Mouse (Mus musculus) heart, embryonic 10.5 days (tissue): ENCODE results near the gene Olfr1391. TPM values are rescaled to one million over a fixed set of nuclear protein-coding genes. Genes with fewer than 3 reads are reported as not detected.

Experiments
- polyA plus RNA-seq: library from polyadenylated mRNA; unstranded; fragments of >200 nt; fragmentation: Nextera tagmentation; extraction: Ambion mirVana; gene quantifications from 2 replicates; pipeline ENCODE4 v1.2.1, GENCODE M21; 2016

Gene Olfr1391
- polyA plus RNA-seq, 1 experiment from 2014 or later = not detected

Other genes with a start within 250 kb of the Olfr1391 start
- gene Ifi47, start 246.2 kb upstream of the Olfr1391 start, polyA plus RNA-seq = 0.30 and 0.33 TPM in 2 replicates
- not detected in 2 replicates for gene Olfr1396, start 207.9 kb upstream of the Olfr1391 start, polyA plus RNA-seq
- not detected in 2 replicates for gene Olfr1395, start 180.5 kb upstream of the Olfr1391 start, polyA plus RNA-seq
- gene Olfr1394, start 168.4 kb upstream of the Olfr1391 start, polyA plus RNA-seq = not detected in 2 replicates
- gene Btnl9, start 135.6 kb upstream of the Olfr1391 start, polyA plus RNA-seq = 0.11 and 0.23 TPM in 2 replicates
- gene Zfp62, start 119.5 kb upstream of the Olfr1391 start, polyA plus RNA-seq = 32.8 and 34.6 TPM in 2 replicates
- gene Mgat1, start 78.6 kb upstream of the Olfr1391 start, polyA plus RNA-seq = 41.1 and 46.9 TPM in 2 replicates
- not detected in 2 replicates for gene Olfr1393, start 44.4 kb upstream of the Olfr1391 start, polyA plus RNA-seq
- not detected in 2 replicates for gene Olfr1392, start 37.5 kb upstream of the Olfr1391 start, polyA plus RNA-seq
- gene Olfr10, start 18.0 kb upstream of the Olfr1391 start, polyA plus RNA-seq = not detected in 2 replicates
- not detected in 2 replicates for gene Olfr1390, start 12.4 kb downstream of the Olfr1391 start, polyA plus RNA-seq
- gene Olfr1389, start 100.3 kb downstream of the Olfr1391 start, polyA plus RNA-seq = not detected in 2 replicates
- gene Olfr1388, start 113.9 kb downstream of the Olfr1391 start, polyA plus RNA-seq = 0.16 and 0.18 TPM in 2 replicates
- gene Olfr1387, start 132.6 kb downstream of the Olfr1391 start, polyA plus RNA-seq = not detected in 2 replicates
- not detected in 2 replicates for gene Olfr1386, start 142.3 kb downstream of the Olfr1391 start, polyA plus RNA-seq
- not detected in 2 replicates for gene Olfr1385, start 166.3 kb downstream of the Olfr1391 start, polyA plus RNA-seq
- gene Olfr1384, start 184.0 kb downstream of the Olfr1391 start, polyA plus RNA-seq = not detected in 2 replicates
- not detected in 2 replicates for gene Olfr1383, start 196.9 kb downstream of the Olfr1391 start, polyA plus RNA-seq
- not detected in 2 replicates for gene Olfr1382, start 205.5 kb downstream of the Olfr1391 start, polyA plus RNA-seq
- gene Olfr1381, start 220.7 kb downstream of the Olfr1391 start, polyA plus RNA-seq = not detected in 2 replicates
- gene Olfr1380, start 234.1 kb downstream of the Olfr1391 start, polyA plus RNA-seq = not detected in 2 replicates